Mouse (Mus musculus) kidney, embryonic 16.5 days (tissue): ENCODE results near the gene Zp1. TPM values are rescaled to one million over a fixed set of nuclear protein-coding genes. Genes with fewer than 3 reads are reported as not detected.

Source experiments
- ATAC-seq: fragments of 200-750 bp; cut with Nextera tagmentation; 2 replicates; pipeline ENCODE4 v1.8.0; 2017; ENCODE audit warnings: moderate TSS enrichment; ENCODE audit not compliant: low FRiP score, low TSS enrichment
- H3K27ac ChIP-seq: fragments of 300-500 bp; sonication (generic); 2 replicates; pipeline ENCODE4 v1.5.1; 2014; ENCODE audit warnings: low read length
- H3K27me3 ChIP-seq: fragments of 300-500 bp; sonication (generic); 2 replicates; pipeline ENCODE4 v1.6.1; 2014; ENCODE audit warnings: low read length, control low read depth, mixed read lengths; ENCODE audit not compliant: insufficient read depth
- H3K36me3 ChIP-seq: fragments of 300-500 bp; sonication (generic); 2 replicates; pipeline ENCODE4 v1.6.1; 2014; ENCODE audit warnings: low read length, control low read depth, mixed read lengths; ENCODE audit not compliant: insufficient read depth
- H3K4me1 ChIP-seq: fragments of 300-500 bp; sonication (generic); 2 replicates; pipeline ENCODE4 v1.6.1; 2014; ENCODE audit warnings: low read length, control low read depth, mixed read lengths; ENCODE audit not compliant: insufficient read depth
- H3K4me2 ChIP-seq: fragments of 300-500 bp; sonication (generic); replicated peaks from 2 replicates; pipeline ENCODE4 v1.6.1; 2014; ENCODE audit warnings: low read depth, low read length
- H3K4me3 ChIP-seq: fragments of 300-500 bp; sonication (generic); 2 replicates; pipeline ENCODE4 v1.5.1; 2014; ENCODE audit warnings: mild to moderate bottlenecking, low read length
- H3K9ac ChIP-seq: fragments of 300-500 bp; sonication (generic); replicated peaks from 2 replicates; pipeline ENCODE4 v1.6.1; 2014; ENCODE audit warnings: low read length
- H3K9me3 ChIP-seq: fragments of 300-500 bp; sonication (generic); 2 replicates; pipeline ENCODE4 v1.6.1; 2016; ENCODE audit warnings: low read length, control low read depth
- WGBS: fragments of 180-500 bp; shearing (Covaris S2); extraction: QIAGEN DNeasy Blood & Tissue Kit; methylation state at CpG from one replicate; pipeline ENCODE4 v1.1.7; 2014; 5-methylcytosine and 5-hydroxymethylcytosine counted together
- polyA plus RNA-seq: library from polyadenylated mRNA; unstranded; fragments of >200 nt; fragmentation: Nextera tagmentation; extraction: Ambion mirVana; gene quantifications from 2 replicates; pipeline ENCODE4 v1.2.1, GENCODE M21; 2015

Zp1 gene
- polyA plus RNA-seq, 1 experiment from 2014 or later: not detected

DNA sequence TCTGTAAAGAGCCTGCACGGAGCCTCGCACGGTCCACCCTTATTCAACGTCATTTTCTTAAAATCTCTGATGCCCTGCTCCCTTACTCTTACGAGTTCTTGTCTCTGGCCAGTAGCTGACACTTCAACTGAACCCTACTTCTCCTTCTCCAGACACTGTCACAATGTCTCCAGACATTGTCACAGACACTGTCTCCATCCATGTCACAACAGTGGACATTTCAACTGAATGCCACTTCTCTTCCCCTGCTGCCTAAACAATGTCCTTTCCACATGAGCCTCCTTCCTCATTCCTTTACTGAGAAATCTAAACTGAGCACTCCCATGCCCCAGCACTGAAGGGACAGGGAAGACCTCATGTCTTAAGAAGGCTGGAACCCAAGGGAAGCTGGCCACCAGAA is 26.8 kb upstream of the Zp1 start:
- no peak for ATAC-seq
- WGBS: 84% methylated on average over 5 of the region's 5 CpGs
- peaks cover 31% of the 10 kb centered on the region for H3K36me3 ChIP-seq

DNA sequence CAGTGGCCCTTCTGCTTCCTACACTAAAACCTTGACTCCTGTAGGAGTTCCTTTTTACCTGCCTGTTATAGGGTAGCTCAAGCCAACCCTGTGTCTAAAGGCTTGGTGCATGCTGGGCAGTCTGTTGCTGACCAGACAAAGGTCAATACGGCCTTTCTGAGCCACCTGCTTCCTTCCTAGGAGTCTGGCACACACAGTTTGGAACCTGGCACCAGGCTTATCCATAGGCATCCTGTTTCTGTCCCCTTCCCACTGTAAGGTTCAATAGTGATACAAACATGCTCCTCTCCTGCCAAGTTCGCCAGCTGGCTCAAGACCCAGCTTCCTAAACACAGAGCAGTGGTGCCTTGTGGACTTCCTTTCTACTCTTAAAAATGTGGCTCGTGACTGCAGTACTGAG is 26.1 kb upstream of the Zp1 start:
- H3K4me3 ChIP-seq: no peak overlapping the region

More for the DNA sequence above, 26.8 kb upstream of the Zp1 start:
- no peaks in the 10 kb centered on the region for H3K9me3 ChIP-seq
- no peaks in the 10 kb centered on the region for H3K27me3 ChIP-seq
- no peak overlapping the region for H3K27ac ChIP-seq
- H3K9ac ChIP-seq: peak overlapping the region; percentile 87
- peaks cover 31% of the 10 kb centered on the region for H3K4me1 ChIP-seq
- peak overlapping the region; percentile 89 for H3K4me3 ChIP-seq
- peak overlapping the region; percentile 100 for H3K4me2 ChIP-seq

DNA sequence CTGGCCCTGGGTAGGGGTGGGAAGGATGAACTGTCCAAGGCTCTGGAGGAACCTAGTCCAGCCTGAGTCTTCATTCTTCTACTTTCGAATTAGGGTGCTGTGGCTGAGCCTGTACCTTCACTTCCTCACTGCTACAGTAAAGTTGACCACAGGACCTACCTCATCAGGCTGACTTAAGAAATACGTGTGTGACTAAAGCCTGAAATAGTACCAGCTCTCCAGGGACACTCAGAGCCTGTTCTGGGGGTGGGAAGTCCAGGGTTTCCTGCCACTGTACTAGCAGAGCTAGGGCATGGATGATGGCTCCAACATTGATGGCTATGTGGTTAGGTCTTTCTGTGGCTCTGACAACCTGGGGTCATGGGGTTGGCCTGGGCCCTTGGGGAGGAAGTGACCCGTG is 23.5 kb upstream of the Zp1 start:
- 84% methylated on average over 3 of the region's 3 CpGs for WGBS
- Histone ChIP-seq H3K36me3 (peaks cover 34% of the 10 kb centered on the region), H3K4me1 (peaks cover 28% of the 10 kb centered on the region), H3K9me3 (no peaks in the 10 kb centered on the region), H3K27ac (no peak overlapping the region), H3K9ac (no peak overlapping the region), H3K4me3 (no peak overlapping the region), H3K27me3 (no peaks in the 10 kb centered on the region), H3K4me2 (no peak overlapping the region)
- ATAC-seq: no peak

More for the DNA sequence above, 26.1 kb upstream of the Zp1 start:
- H3K36me3 ChIP-seq: peaks cover 34% of the 10 kb centered on the region
- H3K4me2 ChIP-seq: peak overlapping the region; percentile 100
- WGBS: 74% methylated on average over 3 of the region's 3 CpGs
- peaks cover 24% of the 10 kb centered on the region for H3K4me1 ChIP-seq
- H3K27me3 ChIP-seq: no peaks in the 10 kb centered on the region
- H3K27ac ChIP-seq: no peak overlapping the region
- no peaks in the 10 kb centered on the region for H3K9me3 ChIP-seq
- no peak overlapping the region; the same call in 1 of the 2 replicates for H3K9ac ChIP-seq
- ATAC-seq: no peak

DNA sequence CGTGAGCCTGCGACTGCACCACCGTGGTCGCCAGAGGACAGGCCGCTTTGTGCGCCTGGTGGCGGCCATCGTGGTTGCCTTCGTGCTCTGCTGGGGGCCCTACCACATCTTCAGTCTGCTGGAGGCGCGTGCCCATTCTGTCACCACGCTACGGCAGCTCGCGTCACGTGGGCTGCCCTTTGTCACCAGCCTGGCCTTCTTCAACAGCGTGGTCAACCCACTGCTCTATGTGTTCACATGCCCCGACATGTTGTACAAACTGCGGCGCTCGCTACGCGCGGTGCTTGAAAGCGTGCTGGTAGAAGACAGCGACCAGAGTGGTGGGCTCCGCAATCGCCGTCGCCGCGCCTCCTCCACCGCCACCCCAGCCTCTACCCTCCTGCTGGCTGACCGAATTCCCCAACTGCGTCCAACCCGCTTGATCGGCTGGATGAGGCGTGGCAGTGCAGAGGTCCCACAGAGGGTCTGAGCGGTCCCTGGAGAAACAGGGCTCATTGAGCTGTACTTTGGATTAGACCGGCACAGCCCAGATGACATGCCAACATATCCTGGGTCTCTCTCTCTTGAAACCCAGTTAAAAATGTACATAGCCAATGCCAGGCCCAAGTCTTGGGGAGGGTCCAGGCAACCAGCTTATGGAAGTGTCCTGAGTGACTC is 20.5 kb upstream of the Zp1 start:
- peak overlapping the region; percentile 81 for H3K4me2 ChIP-seq
- WGBS: 3% methylated on average over 40 of the region's 40 CpGs

DNA sequence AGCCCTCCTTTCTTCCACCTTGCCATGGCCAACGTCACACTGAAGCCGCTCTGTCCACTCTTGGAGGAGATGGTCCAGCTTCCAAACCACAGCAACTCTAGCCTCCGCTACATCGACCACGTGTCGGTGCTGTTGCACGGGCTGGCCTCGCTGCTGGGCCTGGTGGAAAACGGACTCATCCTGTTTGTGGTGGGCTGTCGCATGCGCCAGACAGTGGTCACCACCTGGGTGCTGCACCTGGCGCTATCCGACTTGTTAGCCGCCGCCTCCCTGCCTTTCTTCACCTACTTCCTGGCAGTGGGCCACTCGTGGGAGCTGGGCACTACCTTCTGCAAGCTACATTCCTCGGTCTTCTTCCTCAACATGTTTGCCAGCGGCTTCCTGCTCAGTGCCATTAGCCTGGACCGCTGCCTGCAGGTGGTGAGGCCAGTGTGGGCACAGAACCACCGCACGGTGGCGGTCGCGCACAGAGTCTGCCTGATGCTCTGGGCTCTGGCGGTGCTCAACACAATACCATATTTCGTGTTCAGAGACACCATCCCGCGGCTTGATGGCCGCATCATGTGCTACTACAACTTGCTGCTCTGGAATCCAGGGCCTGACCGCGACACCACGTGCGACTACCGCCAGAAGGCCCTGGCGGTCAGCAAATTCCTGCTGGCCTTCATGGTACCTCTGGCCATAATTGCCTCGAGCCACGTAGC is 19.8 kb upstream of the Zp1 start:
- H3K4me1 ChIP-seq: peaks cover 9% of the 10 kb centered on the region; the same call in 1 of the 2 replicates
- H3K4me2 ChIP-seq: peak overlapping the region; percentile 81
- H3K36me3 ChIP-seq: peaks cover 33% of the 10 kb centered on the region
- WGBS: 15% methylated on average over 37 of the region's 37 CpGs
- H3K27me3 ChIP-seq: no peaks in the 10 kb centered on the region
- H3K9me3 ChIP-seq: no peaks in the 10 kb centered on the region
- ATAC-seq: peak; percentile 91
- no peak overlapping the region for H3K27ac ChIP-seq
- H3K9ac ChIP-seq: peak overlapping the region; percentile 64
- peak overlapping the region; percentile 44 for H3K4me3 ChIP-seq

More for the DNA sequence above, 20.5 kb upstream of the Zp1 start:
- Histone ChIP-seq H3K9ac (peak overlapping the region; percentile 64), H3K9me3 (no peaks in the 10 kb centered on the region), H3K4me3 (peak overlapping the region; percentile 44), H3K27me3 (no peaks in the 10 kb centered on the region), H3K36me3 (peaks cover 34% of the 10 kb centered on the region), H3K4me1 (peaks cover 9% of the 10 kb centered on the region; the same call in 1 of the 2 replicates), H3K27ac (no peak overlapping the region)
- peak; percentile 73 for ATAC-seq

DNA sequence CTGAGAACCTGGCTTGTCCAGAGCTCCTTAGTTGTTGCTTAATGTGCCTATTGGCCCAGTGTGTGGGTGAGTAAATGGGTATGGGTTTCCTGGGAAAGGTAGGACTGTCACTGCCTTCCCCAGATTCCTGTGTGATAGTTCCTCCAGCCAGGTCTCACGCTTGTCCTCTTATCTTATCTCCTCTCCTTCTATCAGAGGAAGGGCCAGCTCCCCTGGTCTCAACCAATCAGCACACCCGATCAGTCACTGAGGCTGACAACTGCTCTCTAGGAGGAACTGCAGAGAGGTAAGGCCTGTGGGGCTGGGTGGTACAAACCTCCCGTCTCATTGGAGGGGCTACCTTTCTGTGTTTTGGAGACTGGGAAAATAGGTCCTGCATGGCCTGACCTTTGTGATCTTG is 18.3 kb upstream of the Zp1 start:
- 74% methylated on average over 3 of the region's 3 CpGs for WGBS
- Histone ChIP-seq H3K9me3 (no peaks in the 10 kb centered on the region), H3K4me2 (no peak overlapping the region), H3K27me3 (no peaks in the 10 kb centered on the region), H3K4me1 (peaks cover 9% of the 10 kb centered on the region; the same call in 1 of the 2 replicates), H3K9ac (no peak overlapping the region), H3K36me3 (peaks cover 18% of the 10 kb centered on the region), H3K27ac (no peak overlapping the region), H3K4me3 (no peak overlapping the region)
- no peak for ATAC-seq

DNA sequence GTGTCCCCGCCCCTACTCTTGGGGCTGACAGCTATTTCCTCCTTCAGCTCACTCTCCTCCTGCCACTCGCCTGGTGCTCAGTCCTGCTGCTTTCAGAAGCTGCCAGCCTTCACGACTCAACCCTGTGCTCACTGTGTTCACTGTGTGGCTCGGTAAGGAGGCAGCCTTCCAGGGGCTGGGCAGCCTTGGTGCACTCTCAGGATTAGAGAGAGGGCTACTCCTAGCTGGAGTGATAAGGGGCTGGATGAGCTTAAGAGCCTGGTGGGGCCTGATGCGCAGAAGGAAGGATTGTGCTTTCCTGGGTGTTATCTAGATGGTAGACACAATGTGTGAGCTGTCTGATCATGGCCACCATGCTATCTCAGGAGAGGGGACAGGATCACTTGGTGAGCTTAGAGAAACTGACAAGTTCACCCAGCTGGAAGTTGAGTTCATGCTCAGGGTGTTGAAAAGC is 16.7 kb upstream of the Zp1 start, which contains the start of gene Ptgdr2:
TSS of gene Ptgdr2 (plus strand) at position 51 of the 454 bp plus-strand sequence.
- no peak within 1 kb of the TSS for H3K9ac ChIP-seq
- peaks cover 2% of the 10 kb centered on the region for H3K36me3 ChIP-seq
- peaks cover 9% of the 10 kb centered on the region; the same call in 1 of the 2 replicates for H3K4me1 ChIP-seq
- H3K27me3 ChIP-seq: no peaks in the 10 kb centered on the region
- no peak for ATAC-seq
- WGBS: 55% methylated on average over 5 of the region's 5 CpGs
- no peak within 1 kb of the TSS for H3K4me2 ChIP-seq
- no peaks in the 10 kb centered on the region for H3K9me3 ChIP-seq
- H3K27ac ChIP-seq: no peak within 1 kb of the TSS
- H3K4me3 ChIP-seq: no peak within 1 kb of the TSS

DNA sequence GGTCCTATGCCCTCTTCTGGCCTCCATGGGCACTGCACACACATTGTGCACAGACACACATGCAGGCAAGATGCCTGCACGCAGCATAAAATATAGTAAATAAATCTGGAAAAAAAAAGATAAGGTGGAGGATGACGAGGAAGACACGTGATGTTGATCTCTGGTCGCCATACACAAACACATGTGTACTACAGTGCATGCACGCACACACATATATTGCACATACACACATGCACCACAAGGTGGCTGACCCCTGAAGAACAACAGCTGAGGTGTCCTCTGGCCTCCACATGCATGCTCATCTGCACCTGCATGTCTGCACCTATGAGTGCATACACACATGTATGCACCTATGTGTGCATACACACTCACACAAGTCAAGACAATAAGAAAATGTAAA is 15.6 kb upstream of the Zp1 start:
- Histone ChIP-seq H3K27me3 (no peaks in the 10 kb centered on the region), H3K27ac (no peak overlapping the region), H3K36me3 (no peaks in the 10 kb centered on the region), H3K9ac (no peak overlapping the region), H3K4me1 (peaks cover 4% of the 10 kb centered on the region; the same call in 1 of the 2 replicates), H3K9me3 (no peaks in the 10 kb centered on the region), H3K4me3 (no peak overlapping the region), H3K4me2 (no peak overlapping the region)
- ATAC-seq: no peak
- WGBS: 90% methylated on average over 5 of the region's 5 CpGs

DNA sequence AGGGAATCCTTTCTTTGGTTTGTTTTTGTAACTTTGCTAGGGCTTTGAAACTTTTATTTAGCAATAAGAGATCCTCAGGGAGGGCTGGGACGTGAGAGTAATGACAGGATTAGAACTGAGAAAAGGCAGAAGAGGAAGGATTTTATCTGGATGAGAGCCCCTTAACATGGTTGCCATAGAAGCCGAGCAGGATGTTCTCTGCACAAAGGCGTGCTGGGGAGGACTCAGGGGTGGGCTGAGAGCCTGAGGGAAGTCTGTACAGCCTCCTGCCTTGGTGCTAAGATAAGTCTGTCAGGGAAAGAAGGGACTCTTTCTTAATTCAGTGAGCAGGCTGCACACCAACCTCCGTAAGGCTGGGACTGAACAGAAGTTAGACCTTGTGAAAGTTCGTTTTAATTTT is 14.6 kb upstream of the Zp1 start:
- Histone ChIP-seq H3K9me3 (no peaks in the 10 kb centered on the region), H3K27ac (no peak overlapping the region), H3K4me1 (no peaks in the 10 kb centered on the region; the same call in 1 of the 2 replicates), H3K9ac (no peak overlapping the region), H3K27me3 (no peaks in the 10 kb centered on the region), H3K4me3 (no peak overlapping the region), H3K4me2 (no peak overlapping the region), H3K36me3 (no peaks in the 10 kb centered on the region)
- ATAC-seq: no peak
- WGBS: 66% methylated on average over 5 of the region's 5 CpGs

DNA sequence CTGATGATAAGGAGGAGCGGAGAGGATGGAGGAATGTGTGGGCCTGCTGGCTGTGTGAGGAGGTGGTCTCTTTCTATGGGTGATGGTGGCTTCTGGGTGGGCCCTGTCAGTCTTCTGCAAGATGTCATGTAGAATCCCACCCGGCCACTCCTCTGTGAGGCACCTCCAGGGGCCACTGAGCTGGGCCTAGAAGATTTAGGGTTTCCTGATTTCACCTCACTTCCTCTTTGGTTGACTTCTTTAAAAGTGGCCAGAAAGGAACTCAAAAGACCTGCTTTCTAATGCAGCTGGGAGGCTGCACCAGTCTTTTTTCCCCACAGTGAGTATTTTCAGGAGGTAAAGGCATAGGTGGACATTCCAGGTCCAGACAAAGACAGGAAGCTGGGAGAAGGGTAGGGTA is 10.2 kb upstream of the Zp1 start:
- Histone ChIP-seq H3K4me2 (no peak overlapping the region), H3K27ac (no peak overlapping the region), H3K4me3 (no peak overlapping the region), H3K9ac (no peak overlapping the region), H3K4me1 (peaks cover 15% of the 10 kb centered on the region), H3K27me3 (no peaks in the 10 kb centered on the region), H3K36me3 (no peaks in the 10 kb centered on the region), H3K9me3 (no peaks in the 10 kb centered on the region)
- 73% methylated on average over 2 of the region's 2 CpGs for WGBS
- no peak for ATAC-seq
